Comparison of ENCODE assay signal across 20 mouse cellular contexts in the genomic region with DNA sequence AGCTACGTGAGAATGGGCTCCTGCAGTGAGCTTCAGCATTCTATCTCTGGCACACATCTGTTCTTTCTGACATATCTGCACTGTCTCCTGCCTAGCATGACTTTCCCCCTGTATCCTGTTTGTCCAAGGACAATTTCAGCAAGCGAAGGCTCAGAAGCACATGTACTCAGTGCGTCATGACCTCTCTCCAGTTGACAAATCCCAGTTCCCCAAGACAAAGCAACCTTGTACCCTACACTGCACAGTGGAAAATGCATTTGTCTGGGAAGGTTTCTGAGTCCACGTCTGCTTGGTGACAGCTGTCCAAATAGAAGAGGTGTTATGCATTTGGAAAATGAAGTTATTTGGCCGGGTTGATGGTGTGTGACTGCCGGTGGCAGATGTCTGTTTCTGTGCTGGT.
"Had no signal": no experiment of that assay in that cellular context is flagged by ENCODE, and none has a peak within 500 bp of the region (broad histone marks: within the 10 kb centered on the region; RNA-seq: fewer than 3 reads in every experiment).

No protein-coding gene starts in this region.

- H3K4me1 ChIP-seq: lung, embryonic 15.5 days; midbrain, embryonic 10.5 days; midbrain, embryonic 12.5 days; neural tube, embryonic 13.5 days; neural tube, embryonic 15.5 days had no signal

- DNase-seq: lung, adult 18-20 months; lung, postnatal 14 days; lung, postnatal 4 days; midbrain, embryonic 14.5 days; retina, postnatal 1 day; right cerebral cortex, adult 18-20 months; right cerebral cortex, postnatal 25 days; right cerebral cortex, postnatal 4 days; spleen, adult 18-20 months; thymus, adult 18-20 months; thymus, postnatal 14 days; thymus, postnatal 36 days had no signal

- H3K4me2 ChIP-seq: lung, embryonic 15.5 days; midbrain, embryonic 12.5 days; neural tube, embryonic 13.5 days; neural tube, embryonic 15.5 days had no signal

- H3K9me3 ChIP-seq: lung, embryonic 15.5 days; midbrain, embryonic 10.5 days; midbrain, embryonic 12.5 days; neural tube, embryonic 13.5 days; neural tube, embryonic 15.5 days had no signal

- H3K27me3 ChIP-seq: lung, embryonic 15.5 days; midbrain, embryonic 12.5 days; neural tube, embryonic 13.5 days; neural tube, embryonic 15.5 days had no signal

- H3K4me3 ChIP-seq: lung, embryonic 15.5 days; midbrain, embryonic 10.5 days; midbrain, embryonic 12.5 days; myocyte; neural tube, embryonic 13.5 days; neural tube, embryonic 15.5 days had no signal

- H3K9ac ChIP-seq: lung, embryonic 15.5 days; midbrain, embryonic 12.5 days; neural tube, embryonic 13.5 days; neural tube, embryonic 15.5 days had no signal

- ATAC-seq: lung, postnatal 0 days; midbrain, embryonic 16.5 days had no signal

- H3K27ac ChIP-seq: lung, embryonic 15.5 days; midbrain, embryonic 10.5 days; midbrain, embryonic 12.5 days; neural tube, embryonic 13.5 days; neural tube, embryonic 15.5 days had no signal

- H3K36me3 ChIP-seq: lung, embryonic 15.5 days; midbrain, embryonic 10.5 days; midbrain, embryonic 12.5 days; neural tube, embryonic 13.5 days; neural tube, embryonic 15.5 days had no signal
